Mouse (Mus musculus) heart, adult 9 months (tissue): ENCODE data around the gene 1700015F17Rik.

Source experiments
- DNase-seq, 2 experiments: peaks; one replicate each; pipeline ENCODE4 v3.0.0; 2022; ENCODE audit warnings: low spot score in 2 of 2

The 1700015F17Rik gene

GRCm38 (mm10) chr5:5423723-5424171 is 55.2 kb downstream of the 1700015F17Rik start:
- no peak for DNase-seq

GRCm38 (mm10) chr5:5423081-5423480 is 55.9 kb downstream of the 1700015F17Rik start:
- DNase-seq, result no peak

DNA sequence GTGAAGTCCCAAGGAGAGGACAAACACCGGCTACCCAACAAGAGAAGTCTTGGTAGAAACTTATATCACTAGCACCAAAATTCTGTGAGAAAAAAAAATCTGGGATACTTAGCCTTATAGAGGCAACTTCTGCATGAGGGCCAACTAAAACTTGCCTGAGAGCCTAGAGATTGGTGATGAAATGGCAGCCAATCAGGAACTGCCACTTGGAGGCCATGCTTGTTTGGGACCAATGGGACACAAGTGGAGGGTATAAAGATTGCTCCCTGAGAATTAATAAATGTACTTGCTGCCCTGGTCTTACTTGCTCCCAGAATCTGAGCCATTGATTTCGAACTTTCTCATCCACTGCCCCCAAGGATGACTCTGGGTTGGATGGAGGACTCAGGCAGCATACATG is 57.5 kb downstream of the 1700015F17Rik start:
- DNase-seq, result no peak

DNA sequence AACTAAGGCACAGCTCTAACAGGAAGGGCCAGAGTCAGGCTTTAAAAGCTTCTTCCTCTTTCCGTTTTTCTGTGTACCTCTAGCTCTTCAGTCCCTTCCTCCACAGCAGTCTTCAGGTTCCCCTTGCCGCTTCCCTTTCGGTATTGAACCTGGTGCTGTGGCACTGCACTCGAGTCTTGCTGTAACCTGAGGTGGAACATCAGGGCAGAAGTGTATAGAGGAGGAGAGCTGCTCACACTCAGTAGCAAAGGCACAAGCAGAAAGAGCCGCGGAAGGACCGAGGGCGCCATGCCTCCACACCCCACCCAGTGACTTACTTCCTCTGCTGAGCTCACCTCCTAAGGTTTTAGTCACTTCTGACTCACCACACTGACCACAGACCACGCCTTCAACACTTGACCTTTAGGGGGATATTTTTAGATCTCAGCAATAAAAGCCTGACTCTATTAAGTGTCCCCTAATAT is 58.9 kb downstream of the 1700015F17Rik start, which contains the start of gene Cdk14:
Cdk14 (minus strand) TSS at position 321 of the 464 bp plus-strand sequence.
- peak; percentile 11 to 31 for DNase-seq

DNA sequence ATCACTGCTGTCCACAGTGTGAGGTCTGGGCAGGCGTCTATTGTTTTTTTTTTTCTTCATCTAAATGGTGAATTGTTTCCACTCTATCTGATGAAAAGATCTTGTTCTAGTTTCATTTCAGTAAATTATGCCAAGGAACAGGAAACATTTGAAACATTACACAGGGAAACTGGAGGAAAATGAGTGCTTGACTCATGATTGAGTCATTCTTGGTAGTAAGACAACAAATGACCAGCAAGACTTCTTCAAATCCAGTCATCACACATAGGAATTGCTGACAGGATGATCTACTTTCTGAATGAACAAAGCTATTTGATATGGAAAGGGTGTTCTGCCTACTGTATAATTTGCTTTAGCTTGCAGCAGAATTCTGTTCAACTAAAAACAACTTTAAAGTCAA is 59.7 kb downstream of the 1700015F17Rik start:
- peak; percentile 6 to 21 for DNase-seq

GRCm38 (mm10) chr5:5414835-5415234 is 64.1 kb downstream of the 1700015F17Rik start:
- DNase-seq, result no peak

- DNase-seq, result no peak
Observed at GRCm38 (mm10) chr5:5411886-5412285, 67.1 kb downstream of the 1700015F17Rik start.

- no peak for DNase-seq
Observed at GRCm38 (mm10) chr5:5401986-5402385, 77.0 kb downstream of the 1700015F17Rik start.

DNA sequence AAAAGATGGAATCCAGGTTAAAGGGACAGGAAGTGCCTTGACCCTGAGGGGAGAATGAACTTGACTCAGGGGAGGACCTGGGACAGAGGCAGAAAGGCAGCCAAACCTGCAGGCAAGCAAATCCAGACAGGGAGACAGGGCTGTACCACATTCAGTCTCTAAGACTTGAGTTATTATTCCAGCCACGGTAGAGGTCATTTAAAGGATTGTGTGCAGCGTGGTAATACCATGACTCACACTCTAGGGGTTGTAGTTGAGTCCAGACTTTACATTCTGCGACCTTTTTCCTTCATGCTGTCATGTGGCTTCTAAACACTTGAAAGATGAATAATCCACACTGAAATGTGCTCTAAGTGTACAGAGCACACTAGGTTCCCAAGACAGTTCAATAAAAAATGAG is 86.2 kb downstream of the 1700015F17Rik start:
- no peak for DNase-seq
